Mouse (Mus musculus) T-cell, adult 66 days (primary cell): ENCODE results near the gene Upf2. TPM values are rescaled to one million over a fixed set of nuclear protein-coding genes. Genes with fewer than 3 reads are reported as not detected.

Experiments used
- total RNA-seq, 2 experiments: library from RNA; stranded (reverse); gene quantifications; 3 replicates in 1 of 2; 4 replicates in 1 of 2; pipeline ENCODE4 v1.2.4; 2023

The Upf2 gene
- total RNA-seq: 10 to 100 TPM; 49.2 to 52.8 TPM

DNA sequence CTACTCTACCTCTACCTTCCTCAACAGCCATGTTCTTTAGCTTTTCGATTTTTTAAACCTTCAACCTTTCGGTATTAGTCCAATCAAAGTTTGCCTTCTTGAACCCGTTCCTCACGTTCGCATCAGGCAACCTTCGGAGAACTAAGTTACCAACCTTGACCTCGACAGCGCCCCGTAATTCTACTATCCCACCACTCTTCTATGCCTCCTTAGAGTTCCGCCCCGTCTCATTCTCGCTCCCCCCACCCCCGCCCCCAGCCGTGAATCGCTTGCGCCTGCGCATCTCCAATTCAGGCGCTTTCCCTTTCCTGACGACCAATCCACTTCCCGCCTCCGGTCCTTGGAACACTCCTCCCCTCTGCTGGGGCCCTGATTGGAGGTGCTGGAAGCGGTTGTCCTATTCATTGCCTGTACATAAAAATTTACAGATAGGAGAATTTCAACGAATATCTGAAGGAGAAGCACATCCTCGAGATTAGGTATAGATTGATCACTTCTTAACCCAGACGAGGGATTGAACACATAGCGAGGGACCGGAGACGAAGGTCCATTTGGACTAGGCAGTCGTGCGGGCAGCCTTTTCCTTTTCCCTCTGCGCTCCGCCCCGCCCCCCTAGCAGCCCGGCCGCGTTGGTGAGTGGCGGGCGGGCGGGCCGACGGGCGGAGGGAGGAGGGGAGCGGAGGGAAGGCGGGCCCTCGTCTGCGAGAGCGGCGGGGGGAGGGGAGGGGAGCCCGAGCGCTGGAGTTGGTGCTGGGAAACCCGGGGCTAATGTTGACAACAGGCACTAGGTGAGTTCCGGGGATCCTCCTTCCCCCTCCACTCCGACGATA is at the start of gene Upf2:
Gene Upf2 (plus strand): TSS at position 704 of the 830 bp plus-strand sequence.

DNA sequence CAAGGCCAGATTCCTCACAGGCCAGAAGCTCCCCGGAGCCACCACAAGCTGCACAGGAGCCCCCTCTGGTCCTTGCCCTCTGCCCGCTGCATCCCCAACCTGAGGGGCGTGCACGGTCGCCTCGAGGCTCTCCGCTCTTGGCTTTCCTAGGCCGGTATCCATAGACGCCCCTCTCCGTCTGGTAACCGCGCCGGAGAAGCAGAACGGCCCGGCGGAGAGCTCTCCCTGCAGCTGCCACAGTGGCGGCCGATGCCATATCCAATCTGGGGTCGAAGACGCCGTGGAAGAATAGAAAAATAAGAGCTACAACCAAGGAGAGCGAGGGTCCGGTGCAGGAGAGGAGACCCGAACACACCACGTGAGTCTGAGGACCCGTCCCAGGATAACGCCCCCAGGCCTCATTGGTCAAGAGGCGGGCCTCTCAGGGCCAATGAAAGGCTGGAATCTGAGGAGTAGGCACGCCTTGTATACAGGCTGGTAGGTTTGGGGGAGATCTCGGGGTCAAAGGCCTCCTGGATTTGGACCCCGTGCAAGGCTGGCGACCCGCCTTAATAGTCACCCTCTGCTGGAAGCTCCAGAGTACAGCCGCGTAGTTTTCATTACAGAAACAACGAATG is 8.7 kb upstream of the Upf2 start, which contains the start of gene Dhtkd1:
Gene Dhtkd1 (minus strand): TSS at position 377 of the 617 bp plus-strand sequence.

Other genes with a start within 250 kb of the Upf2 start
- gene Camk1d, start 237.0 kb upstream of the Upf2 start, total RNA-seq: 10 to 100 TPM; 51.2 to 53.0 TPM
- 10 to 100 TPM; 26.6 to 31.5 TPM for gene Nudt5, start 106.5 kb upstream of the Upf2 start, total RNA-seq
- gene Cdc123, start 106.3 kb upstream of the Upf2 start, total RNA-seq: 10 to 100 TPM; 87.0 to 90.3 TPM
- gene Gm13199, start 88.5 kb upstream of the Upf2 start, total RNA-seq: 1 to 10 TPM; 2.5 to 3.3 TPM
- gene Sec61a2, start 56.0 kb upstream of the Upf2 start, total RNA-seq: 10 to 100 TPM; 29.2 to 29.9 TPM
- gene Dhtkd1, start 8.7 kb upstream of the Upf2 start, total RNA-seq: under 1 TPM in 1 of 2 experiments, not detected in 1; 0.17 TPM
- gene Proser2, start 178.7 kb downstream of the Upf2 start, total RNA-seq: not detected